Mouse (Mus musculus) liver, embryonic 14.5 days (tissue): ENCODE measurements at regions not wholly inside any gene's neighbourhood (a gene's known extent, or its start where the extent isn't known, plus 50 kb on each side); places are given as distances from the start of the nearest gene placed in this dataset.

Source experiments
- CTCF ChIP-seq: IDR thresholded peaks from 2 replicates; pipeline ENCODE4 v1.5.1; 2016; ENCODE audit warnings: antibody characterized with exemption, low read depth, control low read depth
- EP300 ChIP-seq: IDR thresholded peaks from 2 replicates; pipeline ENCODE4 v1.6.1; 2016; ENCODE audit warnings: antibody characterized with exemption, low read depth

DNA sequence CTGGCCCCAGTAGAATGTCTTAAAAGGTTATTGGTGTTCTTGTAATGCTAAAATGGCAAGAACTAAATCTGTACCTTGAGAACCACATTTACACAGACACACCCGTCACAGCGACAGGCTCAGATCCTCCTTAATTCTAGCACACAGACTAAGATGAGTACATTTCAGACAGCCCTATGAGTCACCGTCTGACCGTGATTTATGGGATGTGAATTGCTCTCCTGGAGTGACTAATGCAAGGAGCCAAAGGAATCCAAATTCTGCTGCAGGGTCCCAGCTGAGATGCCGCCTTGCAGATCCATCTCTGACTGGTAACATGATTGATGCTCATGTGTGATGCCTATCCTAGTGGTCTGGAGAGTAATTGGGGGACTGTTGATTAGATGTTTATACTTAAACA, 381.3 kb upstream of the Mon1b start:
- TF ChIP-seq CTCF (no peak), EP300 (no peak)
